Mouse (Mus musculus): ENCODE measurements around the gene Tmtc2.

DNA sequence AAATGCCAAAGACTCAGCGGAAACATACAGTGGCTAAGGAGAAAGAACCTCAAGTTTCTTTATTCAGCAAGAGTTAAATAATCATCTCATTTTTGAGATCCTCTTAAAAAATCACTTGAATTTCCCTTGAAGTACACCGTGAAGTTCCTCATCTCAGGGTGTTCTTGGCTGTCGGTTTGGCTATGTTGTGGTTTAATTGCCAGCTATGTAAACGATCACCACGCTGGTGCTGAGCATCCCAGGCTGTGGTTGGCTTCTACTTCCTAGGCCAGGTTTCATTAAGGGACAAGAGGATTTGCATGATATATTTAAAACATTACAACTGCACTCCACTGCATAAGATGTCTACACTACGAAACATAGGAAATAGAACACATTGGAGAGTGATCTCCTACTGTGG lies 348.5 kb downstream of the Tmtc2 start:
- TF ChIP-seq CTCF (IDR thresholded peaks at IDR 0.05; ENCODE audit: insufficient read depth, low read depth, low read length) (no peak), POLR2A (IDR thresholded peaks at IDR 0.05; ENCODE audit: insufficient read depth, low read depth, low read length) (no peak)

Measured in olfactory bulb, adult 2 months (tissue).